Mouse (Mus musculus) heart, adult 2 months (tissue): ENCODE results near the gene Cd19.

ENCODE experiments used
- CTCF ChIP-seq: fragments of 200-600 bp; IDR thresholded peaks from 2 replicates; pipeline ENCODE4 v1.8.1; 2022; ENCODE audit warnings: antibody characterized with exemption, mild to moderate bottlenecking, moderate library complexity
- EP300 ChIP-seq: fragments of 200-500 bp; IDR thresholded peaks from 2 replicates; pipeline ENCODE4 v1.6.1; 2011; ENCODE audit warnings: low read depth, low read length, control low read depth; ENCODE audit not compliant: insufficient read depth
- POLR2A ChIP-seq: fragments of 200-500 bp; IDR thresholded peaks from 2 replicates; pipeline ENCODE4 v1.6.1; 2011; ENCODE audit warnings: mild to moderate bottlenecking, low read depth, low read length, control low read depth; ENCODE audit not compliant: insufficient read depth

DNA sequence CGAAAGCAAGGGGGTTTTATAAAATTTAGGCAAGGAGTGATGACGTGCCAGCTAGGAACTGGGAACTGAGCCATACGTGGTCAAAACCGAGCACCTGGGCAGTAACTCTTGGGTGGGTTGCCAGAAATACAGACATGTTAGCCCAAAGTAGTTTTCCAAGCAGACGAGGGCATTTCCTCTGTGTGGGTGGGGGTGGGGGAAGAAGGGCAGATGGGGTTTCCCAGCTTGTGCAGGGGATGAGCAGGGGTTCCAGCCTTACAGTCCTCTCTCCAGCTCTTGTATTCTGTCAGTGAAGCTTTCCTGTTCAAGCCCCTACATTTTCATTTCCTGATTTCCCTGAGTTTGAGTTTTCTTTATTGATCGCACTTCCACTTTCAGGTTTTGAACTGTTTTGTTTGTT is 9.5 kb upstream of the Cd19 start:
- TF ChIP-seq CTCF (no peak), POLR2A (no peak), EP300 (no peak)
